Mouse (Mus musculus) cerebellum, adult 11 months (tissue): ENCODE results near the gene Tmtc3.
"Not testable (repeated sequence)": the region's sequence is repeated elsewhere in the genome, so short reads cannot be mapped to it uniquely, and the experiment has no call there.

ENCODE experiments used
- DNase-seq: peaks from one replicate; pipeline ENCODE4 v3.0.0; 2022

Gene Tmtc3

DNA sequence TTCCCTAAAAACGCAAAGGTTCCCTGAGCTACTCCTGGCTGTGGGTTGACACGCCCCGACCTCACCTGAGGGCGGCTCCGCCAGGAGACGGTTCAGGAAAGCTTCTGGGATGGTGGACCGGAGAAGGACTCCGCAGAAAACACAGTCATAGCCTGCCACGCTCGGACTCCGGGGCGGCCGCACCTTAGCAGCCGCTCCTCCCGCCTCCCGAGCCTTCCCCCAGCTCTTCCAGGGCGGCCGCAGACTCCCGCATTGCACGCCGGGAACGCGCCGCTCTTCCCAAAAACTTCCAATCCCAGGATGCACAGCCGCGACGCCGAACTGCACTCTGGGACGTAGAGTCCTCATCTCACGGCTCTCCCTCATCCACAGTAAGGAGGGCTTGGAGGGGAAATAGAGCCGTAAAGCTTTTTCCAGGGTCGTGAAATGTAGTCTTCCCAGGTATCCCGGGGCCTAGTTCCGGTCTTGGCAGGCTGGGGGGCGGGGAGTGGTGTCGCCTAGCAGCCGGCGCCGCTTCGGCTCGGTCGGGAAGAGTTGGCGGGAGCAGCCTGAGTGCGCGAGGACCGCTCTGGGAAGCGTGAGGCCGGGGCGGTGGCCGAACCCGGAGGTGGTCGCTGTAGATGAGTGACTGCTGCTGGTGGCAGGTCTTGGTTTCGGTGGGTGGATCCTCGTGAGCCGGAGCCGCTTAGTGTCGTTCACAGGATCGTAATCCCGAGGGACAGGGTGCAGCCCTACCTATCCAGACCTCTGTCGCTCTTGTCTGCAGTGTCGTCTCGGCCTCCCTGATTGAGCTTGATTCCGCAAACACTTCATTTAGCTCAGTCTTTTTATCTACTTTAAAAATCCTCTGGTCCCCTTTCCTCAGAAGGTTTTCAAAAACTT lies at the start of gene Tmtc3, which contains the start of gene Cep290:
Tmtc3 (minus strand) TSS at position 254 of the 882 bp plus-strand sequence.
Cep290 (plus strand) TSS at position 462 of the 882 bp plus-strand sequence.
- peak; percentile 93 for DNase-seq

DNA sequence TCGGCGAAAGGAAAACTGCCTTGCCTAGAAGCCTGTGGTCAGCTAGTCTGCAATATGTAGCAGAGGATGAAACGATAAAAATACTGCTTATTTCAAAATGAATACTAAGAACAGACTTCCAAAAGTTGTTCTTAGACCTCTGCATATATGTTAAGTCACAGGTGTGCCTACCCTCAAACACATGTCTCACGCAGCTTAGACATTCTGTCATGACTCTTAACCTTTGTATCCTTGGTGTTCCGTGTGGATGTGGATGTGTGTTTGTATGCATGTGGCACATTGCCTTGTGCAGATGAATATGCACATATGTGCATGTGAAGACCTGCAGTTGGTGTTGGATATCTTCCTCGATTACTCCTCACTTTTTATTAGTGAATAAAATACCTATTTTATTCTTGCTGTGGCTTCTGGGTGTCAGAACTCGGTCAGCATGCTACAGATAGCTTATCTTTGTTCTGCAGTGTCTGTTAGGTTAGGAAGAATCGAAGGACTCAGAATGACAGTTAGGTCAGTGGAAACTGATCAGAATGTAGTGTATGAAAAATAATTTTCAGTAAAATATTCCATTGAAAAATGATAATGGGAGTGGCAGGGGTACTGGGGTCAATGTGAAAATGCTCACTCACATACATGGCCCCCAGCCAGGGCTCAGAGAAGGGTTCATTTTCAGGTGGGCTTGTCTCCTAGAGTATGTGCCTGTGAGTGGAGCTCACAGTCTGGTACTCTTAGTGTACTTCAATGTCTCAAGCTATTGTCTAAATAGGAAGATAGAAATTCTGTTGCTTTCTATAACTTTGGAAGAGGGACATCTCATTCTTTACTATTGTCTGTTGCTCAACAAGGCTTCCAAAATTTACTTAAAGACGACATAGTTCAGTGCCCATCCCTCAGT lies 37.6 kb upstream of the Tmtc3 start:
- no peak for DNase-seq

DNA sequence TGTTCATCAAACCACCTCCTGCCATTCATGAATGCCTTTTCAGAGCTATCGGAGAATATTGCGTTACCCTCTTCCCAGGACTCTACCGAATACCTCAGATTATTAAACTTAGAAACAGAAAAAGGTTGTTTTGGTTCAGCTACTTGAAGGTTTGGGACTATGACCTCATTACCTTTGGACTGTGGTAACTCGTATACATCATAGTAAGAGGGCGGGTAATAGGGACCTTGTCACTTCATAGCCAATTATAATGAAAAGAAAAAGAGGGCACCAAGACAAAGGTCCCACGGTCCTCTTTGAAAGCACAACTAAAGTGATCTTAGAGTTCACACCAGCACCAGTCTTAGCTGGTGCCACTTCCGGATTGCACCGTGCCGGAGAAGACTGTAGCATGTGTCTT lies 35.2 kb upstream of the Tmtc3 start:
- DNase-seq, result no peak

DNA sequence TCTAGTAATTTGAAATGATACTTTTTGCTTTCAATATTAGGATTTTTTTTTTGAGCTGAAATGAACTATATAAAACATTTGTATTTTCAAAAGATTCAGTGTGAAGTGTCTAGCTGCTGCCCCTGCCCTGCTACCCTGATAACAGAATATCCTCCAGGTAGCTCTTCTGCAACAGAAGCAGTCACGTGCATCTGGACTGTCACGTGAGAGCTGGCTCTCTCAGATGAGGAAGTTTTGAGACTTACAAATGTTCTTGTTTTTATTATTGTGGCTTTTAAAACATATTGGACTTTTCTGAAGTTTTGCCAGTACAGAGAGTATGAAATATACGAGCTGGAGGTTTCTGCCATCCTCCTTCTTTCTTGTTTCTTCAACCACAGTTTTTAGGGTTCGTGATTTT lies 34.5 kb upstream of the Tmtc3 start:
- DNase-seq, result no peak

DNA sequence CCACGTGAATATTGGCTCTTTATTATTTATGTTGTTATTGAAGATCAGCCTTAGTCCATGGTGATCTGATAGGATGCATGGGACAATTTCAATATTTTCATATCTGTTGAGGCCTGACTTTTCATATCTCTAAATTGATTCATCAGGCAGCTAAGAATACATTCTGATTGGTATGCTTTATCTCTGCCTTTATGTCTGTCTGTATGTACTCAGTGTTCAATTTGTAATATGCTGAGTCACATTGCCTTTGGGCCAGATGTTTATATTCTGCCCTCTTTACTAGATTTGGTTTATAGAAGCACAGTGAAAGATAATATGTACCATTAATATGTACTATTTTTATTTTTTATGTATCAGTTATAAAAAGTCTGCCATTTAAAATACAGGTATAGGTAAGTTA lies 21.0 kb upstream of the Tmtc3 start:
- no peak for DNase-seq

DNA sequence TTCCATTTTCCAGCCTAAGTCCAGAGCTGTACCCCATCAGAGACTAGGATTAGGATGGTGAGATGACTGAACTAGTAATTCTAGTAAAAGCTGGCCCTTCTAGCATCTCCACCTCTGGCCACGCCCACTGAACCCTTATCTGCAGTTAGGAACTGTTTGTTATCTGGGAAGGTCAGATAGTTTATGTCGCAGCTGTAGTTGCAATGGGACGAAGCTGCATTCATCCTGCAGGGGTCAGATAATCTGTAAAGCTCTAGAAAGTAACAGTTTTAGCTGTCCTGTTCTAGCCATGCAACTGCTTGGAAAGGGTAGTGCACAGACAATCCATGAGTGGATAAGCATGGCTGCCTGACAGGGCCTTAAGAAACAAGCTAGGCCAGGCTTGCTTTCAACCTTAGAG lies 11.2 kb upstream of the Tmtc3 start:
- no peak for DNase-seq

DNA sequence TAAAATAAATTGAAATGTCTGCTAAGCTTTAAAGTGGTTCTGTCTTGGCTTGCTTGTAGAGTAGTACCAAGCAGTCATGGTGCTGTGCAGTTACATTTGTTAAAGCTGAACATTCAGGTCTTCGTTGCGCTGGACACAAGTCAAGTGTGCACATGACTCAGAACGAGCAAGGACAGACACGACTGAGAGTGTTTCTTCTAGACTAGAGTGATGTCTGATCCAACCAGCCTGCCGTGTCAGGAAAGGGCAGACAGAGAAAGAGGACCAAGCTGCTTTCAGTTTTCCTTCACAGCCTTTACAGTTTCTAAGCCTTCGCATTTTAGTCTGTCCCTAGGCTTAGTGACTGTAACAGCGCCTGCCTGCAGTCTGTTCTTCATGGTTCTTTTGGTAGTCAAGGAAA lies 4.8 kb upstream of the Tmtc3 start:
- no peak for DNase-seq

DNA sequence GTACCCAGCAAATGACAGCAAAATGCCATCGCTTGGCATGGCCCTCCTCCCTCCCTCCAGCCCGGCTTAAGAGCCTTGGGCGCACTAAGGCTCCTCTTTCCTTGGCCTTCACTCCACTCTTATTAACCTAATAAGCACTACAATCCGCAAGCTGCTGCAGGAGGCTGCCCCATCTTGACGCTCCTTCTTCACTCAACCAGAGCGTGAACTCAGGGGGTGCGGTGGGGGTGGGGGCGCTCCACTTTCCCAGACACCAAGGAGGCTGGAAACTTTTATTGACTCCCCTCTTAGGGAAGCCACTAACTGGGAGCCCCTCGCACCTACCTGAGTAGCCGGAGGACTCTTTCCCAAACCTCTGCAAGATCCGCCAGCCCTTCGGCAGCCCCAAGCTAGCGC lies 451 bp downstream of the Tmtc3 start:
- DNase-seq, result no peak

DNA sequence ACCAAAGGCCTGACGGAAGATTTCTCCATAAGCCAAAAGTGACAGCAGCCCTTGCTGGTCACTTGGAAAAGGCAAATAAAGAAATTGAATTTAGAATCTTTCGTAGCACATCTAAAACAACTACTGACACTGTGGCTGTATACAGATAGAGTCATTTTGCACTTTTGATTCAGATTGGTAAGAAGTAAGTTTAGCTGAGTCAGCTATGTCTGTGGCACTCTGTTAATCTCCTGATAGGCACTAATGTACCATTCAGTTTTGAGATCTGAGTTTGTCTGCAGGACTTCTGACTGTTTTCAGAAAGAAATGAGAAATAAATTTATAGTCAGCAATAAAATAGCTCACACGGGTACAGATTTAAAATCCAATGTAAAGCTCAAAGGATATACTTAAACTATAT lies 7.6 kb downstream of the Tmtc3 start:
- DNase-seq, result no peak

DNA sequence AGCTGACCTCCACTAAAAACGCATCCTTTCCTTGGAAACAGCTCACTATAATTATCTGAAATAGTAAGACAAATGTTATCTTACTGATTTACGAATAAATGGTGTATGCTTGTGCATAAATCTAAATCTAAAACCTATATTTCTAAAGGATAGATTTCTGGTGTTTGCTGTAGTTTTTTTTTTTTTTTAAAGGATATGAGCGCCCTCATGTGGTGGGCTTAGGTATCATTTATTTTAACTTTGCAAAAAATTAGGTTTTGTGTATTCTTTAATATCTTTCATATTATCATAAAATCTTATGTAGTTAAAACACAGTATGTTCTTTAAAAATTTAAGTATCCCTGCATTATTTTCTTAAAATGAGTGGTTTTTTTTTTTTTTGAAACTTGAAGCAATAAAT lies 12.1 kb downstream of the Tmtc3 start:
- no peak for DNase-seq

DNA sequence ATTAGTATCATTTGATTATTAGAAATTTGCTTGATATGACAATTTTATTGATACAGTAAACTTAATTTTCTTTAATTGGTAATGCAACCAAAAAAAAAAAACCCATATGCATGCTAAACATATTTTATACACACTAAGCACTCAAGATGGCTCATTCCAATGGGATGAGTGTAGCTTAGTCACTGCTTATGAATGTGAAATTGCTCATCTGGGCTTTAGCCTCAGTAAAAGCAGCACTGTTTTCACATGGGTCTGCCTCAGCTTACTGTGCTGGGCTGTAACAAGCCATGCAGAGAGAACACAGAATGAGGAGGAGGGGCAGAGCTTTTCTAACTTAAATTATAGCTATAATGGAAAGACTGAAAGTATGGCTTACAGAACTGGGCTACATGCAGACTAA lies 26.6 kb downstream of the Tmtc3 start:
- DNase-seq, result no peak

DNA sequence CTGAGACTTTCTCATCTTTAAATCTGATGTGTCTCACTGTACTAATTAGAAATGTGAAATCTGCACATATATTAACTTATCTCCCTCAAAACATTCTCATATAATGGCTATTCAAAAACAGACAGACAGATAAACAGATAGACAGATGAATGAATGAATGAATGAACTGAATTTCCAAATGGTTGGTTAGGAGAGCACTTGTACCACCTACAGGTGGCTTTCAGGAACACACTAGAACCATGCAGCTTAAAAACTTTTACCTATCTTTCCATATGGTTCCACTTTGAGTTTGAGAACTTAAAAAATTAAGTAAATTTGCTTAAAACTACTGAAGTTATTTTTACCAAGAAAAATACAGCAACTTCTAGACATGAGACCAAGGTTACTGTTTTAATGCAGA lies 37.8 kb downstream of the Tmtc3 start:
- no peak for DNase-seq

DNA sequence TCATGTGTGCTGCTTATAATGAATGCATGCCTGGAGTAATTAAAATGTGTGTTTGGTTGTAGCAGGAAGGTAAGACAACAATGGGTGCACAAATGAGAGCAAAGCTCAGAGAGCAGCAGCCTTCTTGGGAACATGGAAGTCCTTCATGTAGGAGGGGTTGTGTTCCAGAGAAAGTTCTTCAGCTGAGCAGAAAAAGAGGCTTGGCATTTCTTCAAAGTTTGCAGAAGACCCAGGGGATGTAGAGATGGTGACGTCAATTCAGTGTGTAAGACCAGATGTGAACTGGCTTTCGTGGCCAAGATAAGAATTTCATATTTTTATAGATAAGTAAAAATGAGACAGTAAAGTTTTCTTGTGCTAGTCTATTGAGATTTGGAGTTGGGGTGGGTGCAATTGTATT lies 59.6 kb downstream of the Tmtc3 start:
- DNase-seq, result no peak

DNA sequence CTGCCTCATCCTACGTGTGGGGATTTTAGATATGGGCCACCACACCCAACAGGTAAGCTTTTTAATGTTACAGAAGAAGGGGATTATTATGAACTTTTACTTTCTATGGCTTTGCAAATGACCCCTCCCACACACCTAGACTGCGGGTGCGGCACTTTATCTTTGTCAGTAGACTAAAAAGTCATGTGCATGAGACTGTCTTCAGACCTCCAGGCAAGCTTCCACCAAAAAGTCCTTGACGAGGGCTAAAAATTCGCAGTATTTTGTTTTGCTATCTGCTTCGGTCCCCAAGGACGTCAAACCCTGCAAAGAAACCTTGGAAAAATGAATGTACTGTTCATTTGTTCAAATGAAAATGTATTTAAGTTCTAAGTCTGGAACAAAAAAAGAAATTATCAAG lies 71.6 kb downstream of the Tmtc3 start:
- DNase-seq, result no peak

DNA sequence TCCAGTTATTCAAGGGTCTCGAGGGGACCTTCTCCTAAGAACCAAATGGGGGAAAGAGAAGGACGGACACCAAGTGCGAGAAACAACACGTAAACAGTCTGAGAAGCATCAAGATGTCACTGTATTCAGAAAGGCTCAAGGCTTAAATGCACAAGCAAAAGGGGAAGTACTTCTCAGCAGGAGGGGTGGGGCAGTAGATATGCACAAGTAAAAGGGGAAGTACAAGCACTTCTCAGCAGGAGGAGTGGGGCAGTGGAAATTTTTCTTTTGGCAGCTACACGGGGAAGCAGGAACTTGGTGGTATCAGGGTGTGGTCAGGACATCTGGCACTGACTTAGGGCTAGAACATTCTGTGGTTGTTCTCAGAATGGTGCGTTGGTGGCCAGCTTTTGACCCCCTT lies 84.8 kb downstream of the Tmtc3 start:
- DNase-seq, result not testable (repeated sequence)
